Mouse (Mus musculus) kidney, adult 2 months (tissue): ENCODE data around the gene S100a7a. TPM values are rescaled to one million over a fixed set of nuclear protein-coding genes. Genes with fewer than 3 reads are reported as not detected.

ENCODE experiments used
- DNase-seq: peaks from one replicate; pipeline ENCODE4 v3.0.0; 2021
- H3K27ac ChIP-seq: fragments of 200-500 bp; 2 replicates; pipeline ENCODE4 v1.5.1; 2012; ENCODE audit warnings: low read depth, low read length, control low read depth, inconsistent platforms; ENCODE audit not compliant: insufficient read depth
- H3K27me3 ChIP-seq: fragments of 200-500 bp; replicated peaks from 2 replicates; pipeline ENCODE4 v1.6.1; 2012; ENCODE audit warnings: mild to moderate bottlenecking, moderate library complexity, low read length, inconsistent platforms; ENCODE audit not compliant: control insufficient read depth, insufficient read depth
- H3K36me3 ChIP-seq: fragments of 200-500 bp; 2 replicates; pipeline ENCODE4 v1.6.1; 2012; ENCODE audit warnings: mild to moderate bottlenecking, moderate library complexity, low read length, inconsistent platforms; ENCODE audit not compliant: control insufficient read depth, insufficient read depth
- H3K4me1 ChIP-seq: fragments of 200-500 bp; 2 replicates; pipeline ENCODE4 v1.6.1; 2011; ENCODE audit warnings: low read length; ENCODE audit not compliant: control insufficient read depth, insufficient read depth
- H3K4me3 ChIP-seq: fragments of 200-500 bp; 2 replicates; pipeline ENCODE4 v1.5.1; 2011; ENCODE audit warnings: mild to moderate bottlenecking, low read depth, low read length, control low read depth; ENCODE audit not compliant: insufficient read depth
- CTCF ChIP-seq: fragments of 200-500 bp; conservative IDR thresholded peaks from 2 replicates; pipeline ENCODE4 v1.5.1; 2011; ENCODE audit warnings: low read depth, mild to moderate bottlenecking, control low read depth, low read length, moderate library complexity, mixed read lengths; ENCODE audit not compliant: insufficient read depth, insufficient read length
- POLR2A ChIP-seq: fragments of 200-500 bp; IDR thresholded peaks from one replicate; pipeline ENCODE4 v1.6.1; 2011; ENCODE audit warnings: low read depth, low read length, control low read depth
- WGBS: fragments of 180-500 bp; shearing (Covaris S2); methylation state at CpG from one replicate; pipeline ENCODE4 v1.1.7; 2018; 5-methylcytosine and 5-hydroxymethylcytosine counted together
- polyA plus RNA-seq: library from polyadenylated mRNA; depleted of rRNA; stranded (reverse); fragments of >200 nt; gene quantifications from 2 replicates; pipeline ENCODE4 v1.2.3, GENCODE M21; 2012; rRNA removed

Gene S100a7a
- polyA plus RNA-seq, result 0.11 and 0.27 TPM in 2 replicates

- H3K27ac ChIP-seq, result no peak within 1 kb of the TSS
- DNase-seq, result no peak
- no peaks in the 10 kb centered on the region for H3K27me3 ChIP-seq
Observed at GRCm38 (mm10) chr3:90653717-90654116, at the start of gene S100a7a. TSS of gene S100a7a (plus strand) at chr3:90654017.

GRCm38 (mm10) chr3:90604416-90604815 is 49.4 kb upstream of the S100a7a start:
- H3K27ac ChIP-seq, result 0 out of 2 replicates have a peak overlapping the region, but pooled peaks have one; percentile 33
- 0 out of 2 replicates have a peak, but pooled peaks cover 3% of the 10 kb centered on the region for H3K4me1 ChIP-seq
- peak; percentile 77 for DNase-seq
- no peak for TF ChIP-seq CTCF
- no peaks in the 10 kb centered on the region for H3K36me3 ChIP-seq
- H3K27me3 ChIP-seq, result no peaks in the 10 kb centered on the region
- no peak overlapping the region for H3K4me3 ChIP-seq
- 42% methylated on average over 4 of the region's 4 CpGs for WGBS

More at GRCm38 (mm10) chr3:90653717-90654116, at the start of gene S100a7a:
- Histone ChIP-seq H3K4me1 (no peaks in the 10 kb centered on the region), H3K36me3 (no peaks in the 10 kb centered on the region), H3K4me3 (no peak within 1 kb of the TSS)
- TF ChIP-seq CTCF (no peak), POLR2A (no peak)

GRCm38 (mm10) chr3:90605049-90605448 is 48.8 kb upstream of the S100a7a start:
- H3K27ac ChIP-seq, result no peak overlapping the region
- H3K27me3 ChIP-seq, result no peaks in the 10 kb centered on the region
- H3K4me1 ChIP-seq, result 0 out of 2 replicates have a peak, but pooled peaks cover 3% of the 10 kb centered on the region
- H3K36me3 ChIP-seq, result no peaks in the 10 kb centered on the region
- TF ChIP-seq POLR2A, result no peak
- no peak for TF ChIP-seq CTCF
- no peak overlapping the region for H3K4me3 ChIP-seq
- DNase-seq, result no peak
- 89% methylated on average over 3 of the region's 3 CpGs for WGBS

GRCm38 (mm10) chr3:90605736-90606135 is 48.1 kb upstream of the S100a7a start:
- no peak for TF ChIP-seq CTCF
- no peak for TF ChIP-seq POLR2A
- H3K4me3 ChIP-seq, result no peak overlapping the region
- H3K36me3 ChIP-seq, result no peaks in the 10 kb centered on the region
- H3K4me1 ChIP-seq, result 0 out of 2 replicates have a peak, but pooled peaks cover 3% of the 10 kb centered on the region
- DNase-seq, result no peak
- WGBS, result 86% methylated on average over 2 of the region's 2 CpGs
- H3K27me3 ChIP-seq, result no peaks in the 10 kb centered on the region
- no peak overlapping the region for H3K27ac ChIP-seq

- H3K27ac ChIP-seq, result no peak overlapping the region
- TF ChIP-seq CTCF (no peak), POLR2A (no peak)
- WGBS, result 88% methylated on average over 6 of the region's 6 CpGs
Observed at GRCm38 (mm10) chr3:90606185-90606584, 47.6 kb upstream of the S100a7a start.

GRCm38 (mm10) chr3:90607361-90607760 is 46.5 kb upstream of the S100a7a start:
- Histone ChIP-seq H3K27ac (no peak overlapping the region), H3K27me3 (no peaks in the 10 kb centered on the region), H3K4me1 (0 out of 2 replicates have a peak, but pooled peaks cover 3% of the 10 kb centered on the region), H3K36me3 (no peaks in the 10 kb centered on the region), H3K4me3 (no peak overlapping the region)
- no peak for DNase-seq
- no peak for TF ChIP-seq POLR2A
- TF ChIP-seq CTCF, result no peak
- 91% methylated on average over 3 of the region's 3 CpGs for WGBS

More at GRCm38 (mm10) chr3:90606185-90606584, 47.6 kb upstream of the S100a7a start:
- H3K4me3 ChIP-seq, result no peak overlapping the region
- no peak for DNase-seq
- 0 out of 2 replicates have a peak, but pooled peaks cover 3% of the 10 kb centered on the region for H3K4me1 ChIP-seq
- no peaks in the 10 kb centered on the region for H3K27me3 ChIP-seq
- H3K36me3 ChIP-seq, result no peaks in the 10 kb centered on the region

DNA sequence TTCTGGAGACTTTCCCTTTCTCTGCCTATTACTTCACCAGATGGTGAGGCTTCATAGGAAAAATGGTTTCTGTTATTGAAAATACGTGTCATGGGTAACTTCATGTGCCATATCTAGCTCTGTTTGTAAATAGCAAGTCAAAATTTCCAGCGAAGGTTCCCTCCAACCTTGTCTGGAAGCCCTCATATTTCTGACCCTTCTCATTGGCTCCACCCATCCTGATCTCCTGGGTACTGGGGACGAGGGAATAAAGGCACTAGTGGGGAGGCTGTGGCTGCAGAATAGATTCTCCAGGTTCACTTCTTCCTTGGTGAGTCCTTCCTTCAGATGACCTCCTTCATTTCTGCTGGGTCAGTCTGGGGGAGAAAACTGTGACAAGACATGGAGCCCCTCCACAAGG is 45.6 kb upstream of the S100a7a start, which contains the start of gene S100a5:
TSS of gene S100a5 (plus strand) at position 301 of the 400 bp plus-strand sequence.
- Histone ChIP-seq H3K4me1 (0 out of 2 replicates have a peak, but pooled peaks cover 3% of the 10 kb centered on the region), H3K4me3 (no peak within 1 kb of the TSS), H3K27ac (no peak within 1 kb of the TSS), H3K36me3 (no peaks in the 10 kb centered on the region), H3K27me3 (no peaks in the 10 kb centered on the region)
- 77% methylated on average over 3 of the region's 3 CpGs for WGBS
- no peak for DNase-seq
- TF ChIP-seq CTCF (no peak), POLR2A (no peak)
